Mouse (Mus musculus): Measurements from ENCODE around the gene Usp47.

- TF ChIP-seq CTCF (IDR thresholded peaks at IDR 0.05; ENCODE audit: borderline replicate concordance, extremely low read depth, insufficient read depth, insufficient read length) = no peak
- no peak for TF ChIP-seq POLR2A (IDR thresholded peaks at IDR 0.05; ENCODE audit: borderline replicate concordance, extremely low read depth, insufficient read depth, insufficient read length, poor library complexity, severe bottlenecking)
Measured at GRCm38 (mm10) chr7:112030594-112030993, 7.3 kb downstream of the Usp47 start.

Data from brain, embryonic 14.5 days (tissue).